Mouse (Mus musculus) heart, postnatal 0 days (tissue): ENCODE data around the gene 4930402H24Rik. TPM values are rescaled to one million over a fixed set of nuclear protein-coding genes. Genes with fewer than 3 reads are reported as not detected.

Experiments
- ATAC-seq: fragments of 200-750 bp; cut with Nextera tagmentation; 2 replicates; pipeline ENCODE4 v1.8.0; 2017; ENCODE audit warnings: low read depth, moderate number of reproducible peaks, moderate library complexity; ENCODE audit not compliant: insufficient read depth
- DNase-seq: peaks from one replicate; pipeline ENCODE4 v3.0.0-alpha.2; 2016; ENCODE audit warnings: low spot score
- H3K27ac ChIP-seq: fragments of 300-500 bp; sonication (generic); 2 replicates; pipeline ENCODE4 v1.5.1; 2014; ENCODE audit warnings: low read depth, mild to moderate bottlenecking
- H3K27me3 ChIP-seq: fragments of 300-500 bp; sonication (generic); 2 replicates; pipeline ENCODE4 v1.6.1; 2014; ENCODE audit warnings: low read length, mixed read lengths; ENCODE audit not compliant: control insufficient read depth, insufficient read depth
- H3K36me3 ChIP-seq: fragments of 300-500 bp; sonication (generic); replicated peaks from 2 replicates; pipeline ENCODE4 v1.6.1; 2014; ENCODE audit warnings: low read length, mixed read lengths; ENCODE audit not compliant: control insufficient read depth, insufficient read depth
- H3K4me1 ChIP-seq: fragments of 300-500 bp; sonication (generic); 2 replicates; pipeline ENCODE4 v1.6.1; 2014; ENCODE audit warnings: antibody characterized with exemption; ENCODE audit not compliant: control insufficient read depth, insufficient read depth
- H3K4me2 ChIP-seq: fragments of 300-500 bp; sonication (generic); 2 replicates; pipeline ENCODE4 v1.6.1; 2014; ENCODE audit warnings: low read depth, mild to moderate bottlenecking, low read length, moderate library complexity
- H3K4me3 ChIP-seq: fragments of 300-500 bp; sonication (generic); 2 replicates; pipeline ENCODE4 v1.5.1; 2014; ENCODE audit warnings: low read depth, low read length
- H3K9ac ChIP-seq: fragments of 300-500 bp; sonication (generic); replicated peaks from 2 replicates; pipeline ENCODE4 v1.6.1; 2014; ENCODE audit warnings: low read depth, low read length, mixed read lengths
- H3K9me3 ChIP-seq: fragments of 300-500 bp; sonication (generic); replicated peaks from 2 replicates; pipeline ENCODE4 v1.6.1; 2016; ENCODE audit warnings: low read length; ENCODE audit not compliant: control insufficient read depth
- CTCF ChIP-seq: IDR thresholded peaks from 2 replicates; pipeline ENCODE4 v1.5.1; 2016; ENCODE audit warnings: antibody characterized with exemption, control low read depth, low read depth
- EP300 ChIP-seq: IDR thresholded peaks from 2 replicates; pipeline ENCODE4 v1.6.1; 2016; ENCODE audit warnings: antibody characterized with exemption, low read depth
- WGBS: fragments of 180-500 bp; shearing (Covaris S2); extraction: QIAGEN DNeasy Blood & Tissue Kit; methylation state at CpG from one replicate; pipeline ENCODE4 v1.1.7; 2014; 5-methylcytosine and 5-hydroxymethylcytosine counted together
- polyA plus RNA-seq: library from polyadenylated mRNA; unstranded; fragments of >200 nt; fragmentation: Nextera tagmentation; extraction: Ambion mirVana; gene quantifications from 2 replicates; pipeline ENCODE4 v1.2.1, GENCODE M21; 2015
- total RNA-seq: library from RNA; depleted of rRNA; stranded (reverse); fragments of >200 nt; gene quantifications from 2 replicates; pipeline ENCODE4 v1.2.3, GENCODE M21; 2014; ENCODE audit warnings: low replicate concordance

4930402H24Rik gene
- total and polyA plus RNA-seq, 2 experiments from 2014 or later, result 41.8 to 89.9 TPM

DNA sequence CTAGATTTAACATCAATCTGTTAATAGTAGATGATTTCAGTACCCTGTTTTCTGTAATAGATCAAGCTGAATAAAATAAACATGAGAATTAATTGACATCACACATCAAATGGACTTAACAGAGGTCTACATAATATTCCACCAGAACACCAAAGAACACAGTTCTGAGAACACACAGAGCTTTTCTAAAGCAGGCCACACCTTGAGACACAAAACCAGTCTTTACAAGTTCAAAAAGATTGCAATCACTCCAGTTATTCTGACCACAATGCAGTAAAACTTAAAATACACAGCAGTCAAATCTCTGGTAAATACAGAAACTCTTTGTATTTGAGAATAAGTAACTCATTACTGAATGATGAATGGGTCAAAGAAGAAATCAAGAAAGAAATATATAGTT, 22.3 kb upstream of the 4930402H24Rik start:
- no peak for DNase-seq
- Histone ChIP-seq H3K4me3 (no peak overlapping the region), H3K27ac (no peak overlapping the region), H3K4me1 (no peaks in the 10 kb centered on the region), H3K27me3 (no peaks in the 10 kb centered on the region), H3K9ac (no peak overlapping the region), H3K9me3 (no peaks in the 10 kb centered on the region), H3K36me3 (0 out of 2 replicates have a peak, but pooled peaks cover 2% of the 10 kb centered on the region), H3K4me2 (no peak overlapping the region)
- ATAC-seq, result no peak
- TF ChIP-seq CTCF, result no peak
- TF ChIP-seq EP300, result no peak

- H3K4me1 ChIP-seq, result no peaks in the 10 kb centered on the region
These were observed 21.8 kb upstream of the 4930402H24Rik start for GRCm38 (mm10) chr2:130928031-130928430.

DNA sequence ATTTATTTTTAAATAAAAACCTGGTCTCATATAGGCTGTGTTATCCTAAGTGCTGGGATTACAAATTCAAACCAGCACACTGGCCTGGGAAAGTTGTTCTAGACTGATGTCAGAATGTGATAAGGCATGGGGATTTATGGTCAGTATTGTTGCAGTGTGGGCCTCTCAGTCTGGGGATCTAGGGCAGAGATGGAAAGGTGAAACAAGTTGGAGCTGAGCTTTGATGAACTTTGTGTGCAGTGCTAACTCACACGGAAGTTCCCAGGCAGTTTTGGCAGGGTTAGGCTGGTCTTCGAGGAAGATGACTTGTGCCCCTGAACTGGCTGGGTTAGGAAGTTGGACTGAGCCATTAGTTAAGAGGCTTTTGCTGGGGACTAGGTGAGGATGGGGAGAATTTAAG, 18.7 kb upstream of the 4930402H24Rik start:
- Histone ChIP-seq H3K4me3 (no peak overlapping the region), H3K27me3 (no peaks in the 10 kb centered on the region), H3K36me3 (no peaks in the 10 kb centered on the region), H3K9ac (no peak overlapping the region), H3K4me2 (no peak overlapping the region), H3K9me3 (no peaks in the 10 kb centered on the region), H3K27ac (no peak overlapping the region), H3K4me1 (no peaks in the 10 kb centered on the region)
- no peak for ATAC-seq
- TF ChIP-seq EP300 (no peak), CTCF (no peak)
- DNase-seq, result no peak
- 81% methylated on average over 2 of the region's 2 CpGs for WGBS

More at GRCm38 (mm10) chr2:130928031-130928430, 21.8 kb upstream of the 4930402H24Rik start:
- Histone ChIP-seq H3K36me3 (no peaks in the 10 kb centered on the region), H3K27ac (no peak overlapping the region), H3K4me2 (no peak overlapping the region), H3K27me3 (no peaks in the 10 kb centered on the region), H3K9ac (no peak overlapping the region), H3K4me3 (no peak overlapping the region), H3K9me3 (no peaks in the 10 kb centered on the region)
- no peak for DNase-seq
- TF ChIP-seq EP300, result no peak
- no peak for TF ChIP-seq CTCF
- ATAC-seq, result no peak
- 86% methylated on average over 4 of the region's 4 CpGs for WGBS

- TF ChIP-seq CTCF (no peak), EP300 (no peak)
- ATAC-seq, result no peak
- DNase-seq, result no peak
- H3K4me1 ChIP-seq, result peaks cover 5% of the 10 kb centered on the region; the same call in 1 of the 2 replicates
- no peak overlapping the region for H3K27ac ChIP-seq
- no peak overlapping the region for H3K9ac ChIP-seq
- no peaks in the 10 kb centered on the region for H3K9me3 ChIP-seq
- no peaks in the 10 kb centered on the region for H3K27me3 ChIP-seq
- no peaks in the 10 kb centered on the region for H3K36me3 ChIP-seq
- 80% methylated on average over 5 of the region's 5 CpGs for WGBS
- no peak overlapping the region for H3K4me3 ChIP-seq
- no peak overlapping the region for H3K4me2 ChIP-seq
These were observed 12.9 kb upstream of the 4930402H24Rik start for GRCm38 (mm10) chr2:130919062-130919593.

GRCm38 (mm10) chr2:130917686-130918085, 11.5 kb upstream of the 4930402H24Rik start:
- no peak for DNase-seq

DNA sequence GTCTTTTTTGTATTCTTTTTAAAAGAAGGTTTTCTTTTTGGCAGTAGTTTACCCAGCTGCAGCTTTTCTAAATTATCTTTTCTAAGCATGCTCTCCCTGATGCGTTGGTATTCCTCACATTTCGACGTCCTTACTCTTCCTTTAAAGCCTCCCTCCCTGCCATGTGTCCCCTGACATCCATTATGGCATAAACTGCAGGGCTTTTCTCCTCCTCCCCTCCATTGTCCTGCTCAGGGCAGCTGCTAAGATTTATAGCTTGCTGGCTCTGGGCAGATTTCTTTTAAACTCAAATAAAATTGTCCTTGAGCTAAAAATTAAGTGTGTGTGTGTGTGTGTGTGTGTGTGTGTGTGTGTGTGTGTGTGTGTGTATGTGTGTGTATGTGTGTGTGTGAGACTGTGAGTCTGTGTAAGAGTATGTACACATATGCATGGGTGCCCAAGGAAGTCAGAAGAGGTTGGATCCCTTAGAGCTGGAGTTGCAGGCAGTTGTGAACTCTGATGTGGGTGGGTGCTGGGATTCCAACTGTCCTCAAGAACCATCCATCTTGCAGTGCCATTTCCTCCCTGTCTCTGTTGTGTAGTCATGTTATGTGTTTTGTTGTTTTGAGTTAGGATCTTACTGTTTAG, 10.4 kb upstream of the 4930402H24Rik start:
- Histone ChIP-seq H3K4me3 (no peak overlapping the region), H3K27me3 (no peaks in the 10 kb centered on the region), H3K27ac (no peak overlapping the region), H3K4me1 (peaks cover 9% of the 10 kb centered on the region; the same call in 1 of the 2 replicates), H3K9me3 (no peaks in the 10 kb centered on the region), H3K9ac (no peak overlapping the region), H3K4me2 (no peak overlapping the region), H3K36me3 (no peaks in the 10 kb centered on the region)
- DNase-seq (no peak), ATAC-seq (no peak)
- 59% methylated on average over 3 of the region's 3 CpGs for WGBS
- TF ChIP-seq CTCF (no peak), EP300 (no peak)

More at GRCm38 (mm10) chr2:130917686-130918085, 11.5 kb upstream of the 4930402H24Rik start:
- H3K27me3 ChIP-seq, result no peaks in the 10 kb centered on the region
- no peak overlapping the region for H3K27ac ChIP-seq
- no peak overlapping the region for H3K9ac ChIP-seq
- WGBS, result 86% methylated on average over 1 of the region's 1 CpGs
- no peak overlapping the region for H3K4me2 ChIP-seq
- no peak for ATAC-seq
- no peak for TF ChIP-seq EP300
- no peak for TF ChIP-seq CTCF
- no peaks in the 10 kb centered on the region for H3K9me3 ChIP-seq
- peaks cover 9% of the 10 kb centered on the region; the same call in 1 of the 2 replicates for H3K4me1 ChIP-seq
- no peaks in the 10 kb centered on the region for H3K36me3 ChIP-seq
- H3K4me3 ChIP-seq, result no peak overlapping the region
